Mouse (Mus musculus) neural tube, embryonic 14.5 days (tissue): ENCODE results near the gene Pak4. TPM values are rescaled to one million over a fixed set of nuclear protein-coding genes. Genes with fewer than 3 reads are reported as not detected.

Source experiments
- ATAC-seq: fragments of 200-750 bp; cut with Nextera tagmentation; 2 replicates; pipeline ENCODE4 v1.8.0; 2017; ENCODE audit warnings: low read depth, mild to moderate bottlenecking, moderate TSS enrichment, moderate library complexity
- H3K27ac ChIP-seq: fragments of 300-500 bp; sonication (generic); 2 replicates; pipeline ENCODE4 v1.5.1; 2014; ENCODE audit warnings: low read depth, mild to moderate bottlenecking, control low read depth, low read length, moderate library complexity, mixed read lengths
- H3K27me3 ChIP-seq: fragments of 300-500 bp; sonication (generic); 2 replicates; pipeline ENCODE4 v1.6.1; 2014; ENCODE audit warnings: low read length; ENCODE audit not compliant: control insufficient read depth, insufficient read depth
- H3K36me3 ChIP-seq: fragments of 300-500 bp; sonication (generic); 2 replicates; pipeline ENCODE4 v1.6.1; 2014; ENCODE audit warnings: low read length, mixed read lengths; ENCODE audit not compliant: control insufficient read depth, insufficient read depth
- H3K4me1 ChIP-seq: fragments of 300-500 bp; sonication (generic); 2 replicates; pipeline ENCODE4 v1.6.1; 2014; ENCODE audit warnings: low read length; ENCODE audit not compliant: control insufficient read depth, insufficient read depth
- H3K4me2 ChIP-seq: fragments of 300-500 bp; sonication (generic); 2 replicates; pipeline ENCODE4 v1.6.1; 2014; ENCODE audit warnings: mild to moderate bottlenecking, low read depth, low read length, control low read depth
- H3K4me3 ChIP-seq: fragments of 300-500 bp; sonication (generic); 2 replicates; pipeline ENCODE4 v1.5.1; 2014; ENCODE audit warnings: low read depth, low read length, control low read depth, mixed read lengths
- H3K9ac ChIP-seq: fragments of 300-500 bp; sonication (generic); replicated peaks from 2 replicates; pipeline ENCODE4 v1.6.1; 2014; ENCODE audit warnings: low read depth, mild to moderate bottlenecking, control low read depth, low read length, mixed read lengths
- H3K9me3 ChIP-seq: fragments of 300-500 bp; sonication (generic); 2 replicates; pipeline ENCODE4 v1.6.1; 2016; ENCODE audit warnings: low read length; ENCODE audit not compliant: control insufficient read depth
- WGBS: fragments of 180-500 bp; shearing (Covaris S2); extraction: QIAGEN DNeasy Blood & Tissue Kit; methylation state at CpG from one replicate; pipeline ENCODE4 v1.1.7; 2014; 5-methylcytosine and 5-hydroxymethylcytosine counted together
- polyA plus RNA-seq: library from polyadenylated mRNA; unstranded; fragments of >200 nt; fragmentation: Nextera tagmentation; extraction: Ambion mirVana; gene quantifications from 2 replicates; pipeline ENCODE4 v1.2.1, GENCODE M21; 2014

Gene Pak4
- polyA plus RNA-seq, 1 experiment from 2014 or later: 10.6 TPM

DNA sequence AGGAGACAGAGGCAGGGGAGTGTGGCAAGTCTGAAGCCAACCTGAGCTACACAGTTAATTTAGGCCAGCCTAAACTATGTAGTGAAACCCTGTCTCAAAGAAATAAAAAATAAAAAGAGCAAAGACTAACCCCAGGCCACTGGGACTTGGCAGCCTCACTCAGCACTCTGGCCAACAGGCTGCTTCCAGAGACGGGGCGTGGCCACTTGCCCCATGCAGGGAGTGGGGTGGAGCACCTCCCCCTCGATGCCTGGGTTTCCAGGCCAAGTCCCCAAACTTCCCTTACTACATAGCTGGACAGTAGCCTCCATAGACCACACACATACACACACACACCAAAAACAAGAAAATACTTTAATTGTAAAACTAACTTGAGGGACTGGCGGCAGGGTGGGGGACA is 39.5 kb downstream of the Pak4 start:
- H3K4me2 ChIP-seq: no peak overlapping the region

GRCm38 (mm10) chr7:28557708-28558107 is 40.3 kb downstream of the Pak4 start:
- 95% methylated on average over 6 of the region's 6 CpGs for WGBS
- Histone ChIP-seq H3K27me3 (no peaks in the 10 kb centered on the region), H3K27ac (no peak overlapping the region), H3K4me1 (no peaks in the 10 kb centered on the region), H3K9me3 (no peaks in the 10 kb centered on the region), H3K4me2 (no peak overlapping the region), H3K9ac (no peak overlapping the region), H3K36me3 (peaks cover 8% of the 10 kb centered on the region; the same call in 1 of the 2 replicates), H3K4me3 (no peak overlapping the region)
- ATAC-seq: no peak

More for the DNA sequence above, 39.5 kb downstream of the Pak4 start:
- Histone ChIP-seq H3K27me3 (no peaks in the 10 kb centered on the region), H3K4me1 (no peaks in the 10 kb centered on the region), H3K27ac (no peak overlapping the region), H3K36me3 (peaks cover 8% of the 10 kb centered on the region; the same call in 1 of the 2 replicates), H3K9me3 (no peaks in the 10 kb centered on the region), H3K4me3 (no peak overlapping the region), H3K9ac (no peak overlapping the region)
- 47% methylated on average over 4 of the region's 4 CpGs for WGBS
- ATAC-seq: no peak

- WGBS: 77% methylated on average over 5 of the region's 5 CpGs
- Histone ChIP-seq H3K27me3 (no peaks in the 10 kb centered on the region), H3K9ac (no peak overlapping the region), H3K4me1 (no peaks in the 10 kb centered on the region), H3K4me2 (no peak overlapping the region), H3K27ac (no peak overlapping the region), H3K4me3 (no peak overlapping the region), H3K36me3 (peaks cover 8% of the 10 kb centered on the region; the same call in 1 of the 2 replicates), H3K9me3 (no peaks in the 10 kb centered on the region)
- no peak for ATAC-seq
These were observed 40.9 kb downstream of the Pak4 start for GRCm38 (mm10) chr7:28557069-28557468.

DNA sequence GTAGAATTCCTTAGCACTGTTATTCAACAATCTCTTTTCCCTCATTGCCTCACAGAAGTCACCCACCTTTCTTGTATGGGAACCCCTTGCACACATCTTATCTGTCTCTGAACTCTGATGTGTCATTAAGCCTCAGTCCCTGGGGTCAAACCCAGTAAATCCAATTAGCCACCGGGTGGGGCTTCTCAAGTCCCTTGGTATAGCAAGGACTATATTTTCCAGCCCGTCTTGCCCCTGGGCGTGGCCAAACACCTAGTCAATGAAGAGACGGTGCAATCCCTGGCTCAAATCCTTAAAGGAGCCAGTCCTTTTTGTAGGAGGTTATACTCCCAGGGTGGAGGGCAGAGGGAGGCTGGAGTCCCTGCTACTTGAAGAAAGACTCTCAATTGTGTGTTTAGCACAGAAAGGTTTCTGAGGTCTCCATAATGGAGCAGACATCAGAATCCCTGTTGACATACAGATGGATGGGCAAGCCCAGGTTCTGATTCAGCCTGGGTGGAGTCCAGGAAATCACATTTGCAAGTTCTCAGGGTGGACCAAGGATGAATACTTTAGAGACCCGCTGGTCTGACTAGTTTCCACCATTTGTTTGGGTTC is 41.9 kb downstream of the Pak4 start:
- Histone ChIP-seq H3K4me1 (no peaks in the 10 kb centered on the region), H3K9ac (no peak overlapping the region), H3K9me3 (no peaks in the 10 kb centered on the region), H3K27ac (no peak overlapping the region), H3K36me3 (peaks cover 8% of the 10 kb centered on the region; the same call in 1 of the 2 replicates), H3K4me2 (no peak overlapping the region), H3K4me3 (no peak overlapping the region), H3K27me3 (no peaks in the 10 kb centered on the region)
- WGBS: 25% methylated on average over 5 of the region's 5 CpGs
- no peak for ATAC-seq

GRCm38 (mm10) chr7:28553076-28553475 is 44.9 kb downstream of the Pak4 start:
- Histone ChIP-seq H3K9me3 (no peaks in the 10 kb centered on the region), H3K36me3 (no peaks in the 10 kb centered on the region)

DNA sequence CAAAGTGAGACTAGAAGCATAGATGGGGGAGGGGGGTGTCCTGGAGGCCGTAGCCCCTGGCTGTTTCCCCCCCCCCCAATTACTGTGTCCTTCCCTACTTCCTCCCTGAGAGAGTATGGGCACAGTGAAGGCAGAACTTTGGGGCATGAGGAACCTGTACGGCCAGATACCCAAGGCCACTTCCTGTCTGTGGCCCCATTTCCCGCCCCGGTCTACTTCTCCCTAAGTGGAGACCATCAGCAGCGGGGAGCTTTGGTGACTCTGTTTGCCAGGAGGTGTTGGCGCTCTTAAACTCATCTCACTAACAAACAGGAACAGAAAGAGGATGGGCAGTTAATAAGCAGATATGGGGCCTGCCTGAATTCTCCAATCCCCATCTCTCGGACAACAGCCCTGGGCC is 50.4 kb downstream of the Pak4 start:
- Histone ChIP-seq H3K9ac (no peak overlapping the region), H3K27me3 (peaks cover 11% of the 10 kb centered on the region), H3K4me3 (no peak overlapping the region), H3K4me2 (no peak overlapping the region), H3K36me3 (no peaks in the 10 kb centered on the region), H3K27ac (no peak overlapping the region), H3K9me3 (no peaks in the 10 kb centered on the region), H3K4me1 (peaks cover 6% of the 10 kb centered on the region; the same call in 1 of the 2 replicates)
- ATAC-seq: no peak
- 75% methylated on average over 7 of the region's 7 CpGs for WGBS

More at GRCm38 (mm10) chr7:28553076-28553475, 44.9 kb downstream of the Pak4 start:
- H3K9ac ChIP-seq: no peak overlapping the region
- H3K27me3 ChIP-seq: no peaks in the 10 kb centered on the region
- H3K4me1 ChIP-seq: no peaks in the 10 kb centered on the region
- no peak overlapping the region for H3K4me3 ChIP-seq
- no peak for ATAC-seq
- H3K4me2 ChIP-seq: no peak overlapping the region
- H3K27ac ChIP-seq: no peak overlapping the region
- WGBS: 91% methylated on average over 6 of the region's 6 CpGs

- Histone ChIP-seq H3K27ac (no peak within 1 kb of the TSS), H3K4me1 (peaks cover 6% of the 10 kb centered on the region; the same call in 1 of the 2 replicates), H3K9ac (peak within 1 kb of the TSS; percentile 39; the same call in 1 of the 2 replicates), H3K9me3 (no peaks in the 10 kb centered on the region), H3K36me3 (no peaks in the 10 kb centered on the region), H3K4me2 (peak within 1 kb of the TSS; percentile 47), H3K27me3 (peaks cover 11% of the 10 kb centered on the region), H3K4me3 (peak within 1 kb of the TSS; percentile 22; the same call in 1 of the 2 replicates)
- WGBS: 7% methylated on average over 5 of the region's 5 CpGs
- ATAC-seq: no peak
These were observed 50.8 kb downstream of the Pak4 start, which contains the start of gene Nccrp1 for GRCm38 (mm10) chr7:28547154-28547553. Nccrp1 (minus strand) TSS chr7:28547254.

- Histone ChIP-seq H3K9ac (peak overlapping the region; percentile 39; the same call in 1 of the 2 replicates), H3K27me3 (peaks cover 11% of the 10 kb centered on the region), H3K4me3 (peak overlapping the region; percentile 22; the same call in 1 of the 2 replicates), H3K4me2 (peak overlapping the region; percentile 47), H3K9me3 (no peaks in the 10 kb centered on the region), H3K36me3 (no peaks in the 10 kb centered on the region), H3K27ac (no peak overlapping the region), H3K4me1 (peaks cover 6% of the 10 kb centered on the region; the same call in 1 of the 2 replicates)
- 1% methylated on average over 22 of the region's 22 CpGs for WGBS
- ATAC-seq: no peak
These were observed 51.3 kb downstream of the Pak4 start for GRCm38 (mm10) chr7:28546649-28547048.

GRCm38 (mm10) chr7:28545891-28546210 is 52.1 kb downstream of the Pak4 start:
- Histone ChIP-seq H3K4me3 (no peak overlapping the region), H3K27ac (no peak overlapping the region), H3K9me3 (no peaks in the 10 kb centered on the region), H3K27me3 (peaks cover 11% of the 10 kb centered on the region), H3K36me3 (no peaks in the 10 kb centered on the region), H3K4me2 (no peak overlapping the region), H3K4me1 (peaks cover 6% of the 10 kb centered on the region; the same call in 1 of the 2 replicates), H3K9ac (no peak overlapping the region)
- no peak for ATAC-seq
- 52% methylated on average over 7 of the region's 7 CpGs for WGBS
